Comparison of ENCODE assay signal across 21 mouse cellular contexts in genomic region chr14:12558920-12559573, GRCm38 (mm10).
A peak's percentile ranks its signal among the peaks of the same experiment; 100 is the strongest.
DNase-seq lines count a peak whose midpoint lies in the region; ATAC-seq and TF ChIP-seq lines count a peak whose summit lies in the region.
"Had no signal": no experiment of that assay in that cellular context is flagged by ENCODE, and none has a peak within 500 bp of the region (broad histone marks: within the 10 kb centered on the region; RNA-seq: fewer than 3 reads in every experiment).

No protein-coding gene starts in this region.

- TF ChIP-seq CTCF in hindbrain, postnatal 0 days (IDR thresholded peaks at IDR 0.05; ENCODE audit: low read depth): no peak

- ATAC-seq in forebrain, embryonic 13.5 days: peak; percentile 72
- ATAC-seq in forebrain, embryonic 16.5 days: peak; percentile 68
- 0 out of 2 replicates have a peak, but pooled peaks have one; percentile 49 for ATAC-seq in hindbrain, postnatal 0 days
- peak; percentile 41 for ATAC-seq in neural tube, embryonic 12.5 days (ENCODE audit: low FRiP score, low read depth)
- ATAC-seq: CD4-positive, CD25-positive, alpha-beta regulatory T cell, adult 4 months; Patski had no signal

- peak overlapping the region; percentile 31 for H3K27ac ChIP-seq in forebrain, embryonic 13.5 days
- no peak overlapping the region for H3K27ac ChIP-seq in forebrain, embryonic 10.5 days
- no peak overlapping the region for H3K27ac ChIP-seq in forebrain, embryonic 16.5 days (ENCODE audit: low read length)
- H3K27ac ChIP-seq in hindbrain, postnatal 0 days: no peak overlapping the region
- H3K27ac ChIP-seq in neural tube, embryonic 12.5 days: no peak overlapping the region
- H3K27ac ChIP-seq: gastrocnemius, adult 2 months; heart, embryonic 13.5 days; layer of hippocampus, adult 2 months; limb, embryonic 15.5 days had no signal

- no peak overlapping the region for H3K4me2 ChIP-seq in forebrain, embryonic 13.5 days
- no peak overlapping the region for H3K4me2 ChIP-seq in forebrain, embryonic 16.5 days (ENCODE audit: low read length)
- H3K4me2 ChIP-seq in hindbrain, postnatal 0 days (ENCODE audit: low read depth, low read length): no peak overlapping the region
- no peak overlapping the region for H3K4me2 ChIP-seq in neural tube, embryonic 12.5 days (replicated peaks)
- H3K4me2 ChIP-seq: heart, embryonic 13.5 days; limb, embryonic 15.5 days had no signal

- no peaks in the 10 kb centered on the region for H3K9me3 ChIP-seq in forebrain, embryonic 13.5 days (replicated peaks)
- H3K9me3 ChIP-seq in forebrain, embryonic 10.5 days: no peaks in the 10 kb centered on the region
- H3K9me3 ChIP-seq in forebrain, embryonic 16.5 days (ENCODE audit: control insufficient read depth, low read length): no peaks in the 10 kb centered on the region
- no peaks in the 10 kb centered on the region for H3K9me3 ChIP-seq in hindbrain, postnatal 0 days (ENCODE audit: low read length)
- H3K9me3 ChIP-seq in neural tube, embryonic 12.5 days: no peaks in the 10 kb centered on the region
- H3K9me3 ChIP-seq: heart, embryonic 13.5 days; limb, embryonic 15.5 days had no signal

- no peaks in the 10 kb centered on the region for H3K36me3 ChIP-seq in forebrain, embryonic 13.5 days (ENCODE audit: poor library complexity, severe bottlenecking)
- H3K36me3 ChIP-seq in forebrain, embryonic 10.5 days (replicated peaks): no peaks in the 10 kb centered on the region
- H3K36me3 ChIP-seq in forebrain, embryonic 16.5 days (ENCODE audit: control insufficient read depth, insufficient read depth): no peaks in the 10 kb centered on the region
- no peaks in the 10 kb centered on the region for H3K36me3 ChIP-seq in hindbrain, postnatal 0 days (ENCODE audit: insufficient read depth, low read length)
- H3K36me3 ChIP-seq in neural tube, embryonic 12.5 days: no peaks in the 10 kb centered on the region
- H3K36me3 ChIP-seq: heart, embryonic 13.5 days; limb, embryonic 15.5 days had no signal

- peaks cover 21% of the 10 kb centered on the region for H3K4me1 ChIP-seq in forebrain, embryonic 13.5 days
- no peaks in the 10 kb centered on the region for H3K4me1 ChIP-seq in forebrain, embryonic 10.5 days
- H3K4me1 ChIP-seq in forebrain, embryonic 16.5 days (replicated peaks; ENCODE audit: control insufficient read depth, insufficient read depth, low read length): peaks cover 14% of the 10 kb centered on the region; the same call in 1 of the 2 replicates
- H3K4me1 ChIP-seq in hindbrain, postnatal 0 days (ENCODE audit: insufficient read depth, low read length): peaks cover 2% of the 10 kb centered on the region; the same call in 1 of the 2 replicates
- H3K4me1 ChIP-seq in neural tube, embryonic 12.5 days: peaks cover 6% of the 10 kb centered on the region
- H3K4me1 ChIP-seq: heart, embryonic 13.5 days; limb, embryonic 15.5 days had no signal

- WGBS in forebrain, embryonic 13.5 days: 77% methylated on average over 7 of the region's 7 CpGs
- WGBS in forebrain, embryonic 10.5 days: 83% methylated on average over 7 of the region's 7 CpGs
- 61% methylated on average over 7 of the region's 7 CpGs for WGBS in forebrain, embryonic 16.5 days
- WGBS in hindbrain, postnatal 0 days: 59% methylated on average over 7 of the region's 7 CpGs
- 75% methylated on average over 7 of the region's 7 CpGs for WGBS in neural tube, embryonic 12.5 days

- no peaks in the 10 kb centered on the region for H3K27me3 ChIP-seq in forebrain, embryonic 13.5 days
- no peaks in the 10 kb centered on the region for H3K27me3 ChIP-seq in forebrain, embryonic 10.5 days (ENCODE audit: poor library complexity, severe bottlenecking)
- H3K27me3 ChIP-seq in forebrain, embryonic 16.5 days (replicated peaks; ENCODE audit: control insufficient read depth, insufficient read depth, low read length): no peaks in the 10 kb centered on the region
- no peaks in the 10 kb centered on the region for H3K27me3 ChIP-seq in hindbrain, postnatal 0 days (ENCODE audit: insufficient read depth, low read length)
- H3K27me3 ChIP-seq in neural tube, embryonic 12.5 days (replicated peaks): no peaks in the 10 kb centered on the region
- H3K27me3 ChIP-seq: heart, embryonic 13.5 days; limb, embryonic 15.5 days; Patski had no signal

- H3K9ac ChIP-seq in forebrain, embryonic 13.5 days: no peak overlapping the region
- no peak overlapping the region for H3K9ac ChIP-seq in forebrain, embryonic 16.5 days (replicated peaks; ENCODE audit: low read depth, low read length)
- no peak overlapping the region for H3K9ac ChIP-seq in hindbrain, postnatal 0 days (replicated peaks; ENCODE audit: low read length)
- H3K9ac ChIP-seq in neural tube, embryonic 12.5 days: no peak overlapping the region
- H3K9ac ChIP-seq: heart, embryonic 13.5 days; limb, embryonic 15.5 days had no signal

- DNase-seq in forebrain, embryonic 10.5 days (ENCODE audit: extremely low spot score, low spot score): no peak
- DNase-seq in hindbrain, postnatal 0 days (ENCODE audit: low spot score): no peak
- DNase-seq in cerebellum, postnatal 10 days: no peak
- no peak for DNase-seq in right cerebral cortex, postnatal 25 days
- no peak for DNase-seq in gastrocnemius, adult 8-10 months (ENCODE audit: low spot score in 2 of 2)
- DNase-seq: adrenal gland, adult 8-10 months; cerebellum, postnatal 14 days; gastrocnemius, adult 2 months; heart, adult 18-20 months; kidney, adult 8-10 months; kidney, postnatal 14 days; lung, postnatal 10 days; thymus, postnatal 4 days had no signal

- no peak overlapping the region for H3K4me3 ChIP-seq in forebrain, embryonic 13.5 days
- H3K4me3 ChIP-seq in forebrain, embryonic 10.5 days: no peak overlapping the region
- no peak overlapping the region for H3K4me3 ChIP-seq in forebrain, embryonic 16.5 days (replicated peaks; ENCODE audit: low read length)
- no peak overlapping the region for H3K4me3 ChIP-seq in hindbrain, postnatal 0 days (ENCODE audit: low read length)
- H3K4me3 ChIP-seq in neural tube, embryonic 12.5 days: no peak overlapping the region
- H3K4me3 ChIP-seq: gastrocnemius, adult 2 months; heart, embryonic 13.5 days; layer of hippocampus, adult 2 months; limb, embryonic 15.5 days had no signal
